Mouse (Mus musculus) c-Kit-positive CD71-positive TER-119-negative erythroid progenitor cells, embryonic 14.5 days (primary cell): ENCODE results near the gene Pcdh11x.
"Not testable (repeated sequence)": the region's sequence is repeated elsewhere in the genome, so short reads cannot be mapped to it uniquely, and the experiment has no call there.

Source experiments
- DNase-seq: peaks from one replicate; pipeline ENCODE4 v3.0.0-alpha.2; 2013; ENCODE audit warnings: low read depth

Pcdh11x gene

DNA sequence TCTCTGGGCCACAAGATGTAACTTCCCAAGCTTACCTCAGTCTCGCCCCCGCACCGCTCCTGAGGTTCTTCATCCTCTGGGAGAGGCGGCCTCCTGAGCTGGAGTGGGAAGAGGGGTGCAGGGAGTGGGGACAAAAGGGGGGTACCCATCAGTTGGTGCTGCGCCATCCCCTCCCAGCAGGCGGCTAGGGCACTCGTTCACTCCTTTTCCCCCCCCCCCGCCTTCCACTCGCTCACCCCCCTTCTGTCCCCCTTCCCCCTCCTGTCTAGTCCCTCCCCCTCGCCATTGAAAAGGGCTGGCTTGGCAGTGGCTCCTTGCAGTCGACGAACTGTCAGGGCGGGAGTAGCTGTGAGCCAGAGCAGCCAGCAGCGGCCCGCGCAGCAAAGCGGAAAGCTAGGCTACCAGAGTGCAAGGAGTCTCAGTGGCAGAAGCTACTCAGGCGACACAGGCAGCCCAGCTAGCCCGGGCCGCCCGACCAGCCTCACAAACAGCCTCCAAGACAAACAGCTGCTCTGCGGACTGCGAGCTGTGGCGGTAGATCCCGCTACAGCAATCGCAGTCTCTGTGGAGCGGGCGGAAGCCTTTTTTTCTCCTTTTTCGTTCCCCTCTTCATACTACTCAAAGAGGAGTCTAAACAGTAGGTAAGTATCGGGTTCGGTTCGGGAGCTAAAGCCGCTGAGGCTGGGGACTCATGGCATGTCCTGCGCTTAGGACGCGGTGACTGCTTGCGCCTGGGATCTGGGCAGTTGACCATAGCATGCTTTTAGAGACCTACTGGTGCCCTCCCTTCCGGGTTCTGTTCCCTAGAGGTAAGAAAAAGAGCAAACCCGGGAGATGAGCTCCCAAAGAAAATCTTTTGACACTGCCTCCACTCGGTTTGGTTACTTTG lies at the start of gene Pcdh11x:
Gene Pcdh11x (plus strand): TSS at position 249 of the 889 bp plus-strand sequence.
- no peak for DNase-seq

DNA sequence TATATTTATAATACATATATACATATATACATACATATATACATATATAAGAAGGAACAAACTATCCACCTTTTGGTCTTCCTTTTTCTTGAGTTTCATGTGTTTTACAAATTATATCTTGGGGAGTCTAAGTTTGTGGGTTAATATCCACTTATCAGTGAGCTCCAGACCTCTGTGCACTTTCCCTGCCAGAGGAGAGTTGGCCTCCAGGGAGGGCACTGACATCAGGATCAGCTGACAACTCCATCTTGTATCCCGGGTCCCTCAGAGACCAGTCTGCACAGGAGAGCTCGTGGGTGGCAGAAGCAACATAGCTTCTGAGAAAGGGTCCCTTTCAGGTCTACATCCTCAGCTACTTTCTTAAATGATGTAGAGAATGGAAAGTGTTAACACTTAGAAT lies 30.0 kb upstream of the Pcdh11x start:
- DNase-seq: no peak

DNA sequence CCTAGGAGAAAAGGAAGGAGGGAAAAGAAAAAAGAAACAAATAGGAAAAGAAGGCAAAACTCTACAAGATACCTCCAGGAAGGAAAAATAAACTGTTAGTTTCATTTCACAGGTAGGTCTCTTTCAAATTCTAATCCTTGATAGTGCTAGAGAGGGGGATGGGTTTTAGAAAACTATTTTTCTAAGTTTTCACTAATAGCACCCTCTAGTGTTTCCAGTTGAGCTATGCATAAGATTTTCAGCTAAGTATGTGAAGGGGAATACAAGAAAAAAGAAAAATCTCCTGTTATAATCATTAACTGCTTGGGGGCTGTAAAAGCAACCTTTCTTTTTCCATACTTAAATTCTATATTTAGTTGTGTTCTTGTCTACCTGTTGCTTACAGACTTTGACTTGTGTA lies 4.5 kb upstream of the Pcdh11x start:
- no peak for DNase-seq

DNA sequence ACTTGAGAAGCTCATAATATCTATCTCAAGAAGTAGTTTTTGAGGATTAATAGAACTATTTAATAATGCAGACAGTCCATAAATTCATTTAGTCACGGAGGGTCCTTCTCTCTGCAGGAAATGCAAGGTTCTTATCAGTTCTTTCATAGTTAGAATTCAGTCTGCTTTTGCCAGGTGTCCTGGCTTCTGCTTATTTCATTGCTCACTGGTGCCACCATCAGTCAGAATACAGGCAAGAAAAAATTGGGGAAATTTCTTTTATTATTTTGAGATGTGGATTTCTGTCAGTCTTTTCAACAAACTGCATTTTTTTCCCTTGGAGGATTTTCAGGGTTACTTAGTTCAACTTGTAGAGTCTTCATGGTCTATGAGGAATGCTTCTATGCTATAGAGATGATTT lies 2.6 kb upstream of the Pcdh11x start:
- DNase-seq: no peak

- no peak for DNase-seq
These were observed 831 bp downstream of the Pcdh11x start for GRCm38 (mm10) chrX:120290900-120291280.

DNA sequence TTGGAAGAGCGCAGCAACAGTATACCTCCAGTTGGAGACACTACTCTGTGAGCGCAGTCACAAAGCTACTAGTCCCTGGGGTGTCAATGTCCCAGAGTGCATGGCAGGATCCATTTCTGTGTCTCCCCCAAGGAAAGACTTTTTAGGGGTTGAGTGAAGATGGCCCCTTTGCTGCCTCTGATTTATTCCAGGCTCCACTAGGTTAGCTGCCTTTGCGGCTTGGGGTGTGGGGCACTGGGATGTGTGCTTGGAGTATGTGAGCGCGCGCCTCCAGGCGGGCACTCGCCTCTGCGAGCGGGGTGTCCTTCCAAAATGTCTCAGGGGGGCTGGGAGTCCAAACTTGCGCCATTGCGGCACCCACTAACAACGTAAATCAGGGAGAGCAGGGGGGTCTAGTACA lies 1.6 kb downstream of the Pcdh11x start:
- no peak for DNase-seq

GRCm38 (mm10) chrX:120292832-120293750 lies 3.0 kb downstream of the Pcdh11x start:
- no peak for DNase-seq

DNA sequence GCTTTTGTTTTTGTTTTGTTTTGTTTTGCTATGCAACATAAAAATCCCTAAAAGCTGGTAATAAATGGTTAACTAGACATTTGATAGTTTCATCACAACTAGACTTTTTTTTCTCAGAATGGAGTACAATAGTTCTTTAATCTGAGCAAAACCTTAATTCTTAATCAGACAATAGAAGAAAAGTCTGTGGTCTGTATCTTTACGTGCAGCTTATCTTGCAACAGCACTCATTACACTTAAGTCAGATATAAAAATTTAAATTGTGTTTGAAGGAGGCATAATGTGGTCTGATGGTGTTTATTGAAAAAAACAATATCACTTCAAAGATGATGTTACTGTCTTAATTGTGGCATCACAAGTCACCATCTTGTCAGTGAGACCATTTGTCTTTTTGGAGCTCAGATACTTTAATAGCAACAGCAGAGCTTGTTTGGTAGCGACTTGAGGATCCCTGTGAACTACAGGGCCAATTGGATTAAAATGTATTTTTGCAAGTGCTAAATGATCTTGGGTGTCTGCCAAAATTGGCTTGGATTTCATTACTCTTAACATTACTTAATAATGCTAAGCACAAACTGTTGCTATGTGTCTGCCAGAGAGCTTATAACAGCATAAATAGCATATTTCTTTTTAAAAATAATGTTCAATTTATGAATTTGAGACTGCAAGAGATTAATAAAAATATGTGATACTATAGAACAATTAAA lies 11.6 kb downstream of the Pcdh11x start:
- no peak for DNase-seq

DNA sequence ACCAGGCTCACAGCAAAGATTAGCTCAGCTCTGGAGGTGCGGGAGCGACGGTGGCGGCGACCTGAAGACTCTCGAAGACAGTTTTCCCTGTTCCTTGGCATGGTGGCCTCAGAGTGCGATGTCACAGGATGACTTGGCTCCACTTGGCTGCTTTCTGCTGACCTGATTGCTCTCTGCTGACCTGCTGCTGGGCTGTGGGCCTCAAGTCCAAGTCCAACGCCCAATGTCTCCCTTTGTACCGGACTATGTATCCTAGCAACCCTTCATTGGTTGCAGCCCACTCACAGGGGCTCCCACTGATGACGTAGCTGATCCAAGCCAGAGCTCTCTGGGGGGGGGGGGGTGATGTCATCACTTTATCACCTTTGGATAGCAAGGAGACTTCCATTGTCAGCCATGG lies 22.9 kb downstream of the Pcdh11x start, which contains the start of gene H2afb3:
Gene H2afb3 (minus strand): TSS at position 101 of the 400 bp plus-strand sequence.
- DNase-seq: not testable (repeated sequence)

- DNase-seq: no peak
These were observed 176.2 kb downstream of the Pcdh11x start for GRCm38 (mm10) chrX:120466225-120466624.

DNA sequence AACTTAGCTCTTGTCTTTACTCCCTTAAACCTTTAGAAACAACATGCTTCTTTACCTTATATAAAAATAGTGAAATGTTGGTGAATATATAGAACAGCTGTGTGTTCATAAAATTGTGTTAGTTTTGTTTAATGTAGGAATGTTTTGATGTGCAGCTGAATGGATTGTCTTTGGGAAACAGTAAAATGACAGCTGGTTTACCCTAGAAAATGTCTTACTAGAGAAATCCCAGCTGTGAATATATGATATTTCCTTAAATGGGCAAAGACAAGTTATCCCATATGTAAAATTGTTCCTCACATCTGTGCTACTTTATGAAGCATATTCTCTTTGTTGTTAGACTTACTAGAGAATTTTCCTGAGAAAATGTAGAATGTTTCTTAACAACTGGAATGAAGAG lies 196.4 kb downstream of the Pcdh11x start:
- DNase-seq: no peak

DNA sequence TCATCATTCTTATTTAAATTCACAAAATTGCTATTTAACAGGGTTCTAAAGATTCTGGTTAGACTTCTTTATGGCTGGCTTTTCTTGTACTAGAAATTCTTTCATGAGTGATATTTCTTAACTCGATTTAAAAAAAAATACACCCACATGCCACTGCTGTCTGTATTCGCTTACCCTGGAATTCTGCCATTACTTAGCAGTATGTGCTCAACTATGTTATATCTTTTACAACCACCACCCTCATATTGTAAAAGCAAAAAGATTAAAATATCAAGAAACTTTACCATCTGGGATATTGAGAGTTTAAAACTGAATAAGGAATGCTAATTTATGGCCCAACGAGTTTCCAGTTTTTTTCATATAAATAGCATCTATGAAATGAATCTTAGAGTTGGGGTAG lies 234.9 kb downstream of the Pcdh11x start:
- DNase-seq: no peak

- DNase-seq: no peak
These were observed 309.2 kb downstream of the Pcdh11x start for GRCm38 (mm10) chrX:120599309-120599708.

DNA sequence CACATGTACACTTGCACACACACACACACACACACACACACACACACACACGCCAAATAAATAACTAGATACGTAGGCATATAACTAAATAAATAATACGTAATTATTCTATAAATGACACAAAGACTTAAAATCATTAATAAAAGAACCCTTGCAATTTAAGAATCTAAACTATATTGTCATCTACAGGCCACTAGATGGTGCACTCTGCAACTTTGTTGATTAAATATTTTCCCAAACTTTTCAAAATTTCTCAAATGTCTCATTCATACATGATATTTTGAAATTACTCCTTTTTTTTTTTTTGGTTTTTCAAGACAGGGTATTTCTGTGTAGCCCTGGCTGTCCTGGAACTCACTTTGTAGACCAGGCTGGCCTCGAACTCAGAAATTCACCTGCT lies 328.4 kb downstream of the Pcdh11x start:
- no peak for DNase-seq

- not testable (repeated sequence) for DNase-seq
These were observed 380.2 kb downstream of the Pcdh11x start for GRCm38 (mm10) chrX:120670236-120670635.

DNA sequence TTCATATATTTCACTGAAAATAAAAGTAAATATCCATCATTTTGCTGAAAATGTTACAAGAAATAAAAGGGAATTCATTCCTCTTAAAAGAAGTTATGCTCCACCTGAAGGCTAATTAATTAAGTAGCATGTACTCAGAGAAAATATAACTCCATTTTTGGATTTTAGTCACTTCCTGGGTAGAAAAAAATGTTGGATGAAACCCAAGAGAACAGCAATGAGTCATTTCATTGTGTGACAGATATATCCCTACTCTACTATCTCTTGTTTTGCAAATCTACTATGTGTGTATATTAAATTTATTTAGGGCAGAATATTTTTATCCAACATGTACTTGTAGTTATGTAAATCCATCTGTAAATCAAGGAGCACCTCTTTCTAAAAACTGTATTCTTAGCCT lies 444.1 kb downstream of the Pcdh11x start:
- no peak for DNase-seq

DNA sequence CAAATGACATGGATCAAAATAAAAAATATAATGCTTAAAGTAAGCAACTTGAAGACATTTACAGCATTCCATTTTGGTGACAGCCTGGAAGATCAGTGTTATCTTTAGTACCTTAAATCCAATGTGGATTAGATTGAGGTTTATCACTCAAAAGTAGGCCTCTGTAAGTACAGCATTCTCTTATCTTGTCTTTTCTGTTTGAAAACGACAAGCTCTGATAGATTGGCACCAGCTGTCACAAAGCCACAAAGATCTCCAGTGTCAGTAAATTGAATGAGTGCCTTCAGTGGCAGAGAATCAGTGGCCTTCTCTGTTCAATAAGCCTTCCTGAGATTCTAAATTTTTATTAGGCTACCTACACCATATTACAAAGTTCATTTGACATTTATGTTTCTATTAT lies 445.7 kb downstream of the Pcdh11x start:
- DNase-seq: no peak

DNA sequence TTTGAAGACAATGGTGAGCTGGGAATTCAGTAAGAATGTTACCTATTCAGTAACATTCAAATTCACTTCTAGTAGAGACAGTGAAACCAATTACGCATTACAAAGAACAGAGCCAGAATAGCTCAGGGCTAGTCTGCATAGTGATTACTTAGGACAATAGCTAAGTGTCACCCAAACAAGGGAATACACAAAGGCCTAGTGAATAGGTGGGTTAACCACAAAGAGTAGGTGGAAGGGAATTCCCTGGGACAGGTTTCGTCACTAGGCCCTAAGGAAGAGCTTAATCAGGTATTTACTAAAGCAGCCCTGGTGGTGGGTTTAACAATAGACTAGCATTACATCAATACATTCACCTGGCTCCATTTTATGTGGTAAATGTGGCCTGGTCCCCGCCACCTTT lies 654.5 kb downstream of the Pcdh11x start:
- no peak for DNase-seq
